Mouse (Mus musculus) large intestine, adult 2 months (tissue): ENCODE data around the gene Pim1. TPM values are rescaled to one million over a fixed set of nuclear protein-coding genes. Genes with fewer than 3 reads are reported as not detected.
A peak's percentile ranks its signal among the peaks of the same experiment; 100 is the strongest.

Experiments used
- DNase-seq: peaks from one replicate; pipeline ENCODE4 v3.0.0-alpha.2; 2012; ENCODE audit warnings: low read depth, low spot score
- WGBS: fragments of 180-500 bp; shearing (Covaris S2); methylation state at CpG from one replicate; pipeline ENCODE4 v1.1.7; 2018; 5-methylcytosine and 5-hydroxymethylcytosine counted together
- polyA plus RNA-seq: library from polyadenylated mRNA; depleted of rRNA; stranded (reverse); fragments of >200 nt; gene quantifications from 2 replicates; pipeline ENCODE4 v1.2.3, GENCODE M21; 2012

Pim1 gene
- polyA plus RNA-seq, 1 experiment = 47.7 TPM

DNA sequence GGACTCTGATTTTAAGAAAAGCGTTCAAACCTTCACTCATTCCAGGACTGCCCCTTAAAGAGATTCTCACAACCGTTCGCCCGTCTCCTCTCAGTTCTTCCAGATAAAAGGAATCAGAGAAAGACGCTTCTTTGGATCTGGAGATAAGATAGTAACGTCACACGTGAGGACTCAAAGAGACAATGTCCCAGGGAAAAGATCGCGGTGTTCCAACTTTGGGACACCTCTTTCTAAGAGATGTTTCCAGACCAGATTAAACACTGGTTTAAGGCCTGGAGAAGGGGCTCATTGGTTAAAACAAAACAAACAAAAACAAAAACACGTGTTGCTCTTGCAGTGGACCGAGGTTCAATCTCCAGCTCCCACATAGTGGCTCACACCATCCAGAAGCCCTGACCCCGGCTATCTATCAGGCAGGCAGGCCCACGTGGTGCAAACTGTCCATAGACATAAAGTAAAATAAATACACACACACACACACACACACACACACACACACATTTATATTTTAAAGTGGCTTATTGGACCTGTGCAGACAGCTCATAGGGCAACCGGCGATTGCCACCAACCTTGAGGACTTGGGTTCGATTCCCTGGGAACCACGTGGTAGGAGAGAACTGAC, 25.9 kb upstream of the Pim1 start:
- no peak for DNase-seq
- 62% methylated on average over 17 of the region's 17 CpGs for WGBS

DNA sequence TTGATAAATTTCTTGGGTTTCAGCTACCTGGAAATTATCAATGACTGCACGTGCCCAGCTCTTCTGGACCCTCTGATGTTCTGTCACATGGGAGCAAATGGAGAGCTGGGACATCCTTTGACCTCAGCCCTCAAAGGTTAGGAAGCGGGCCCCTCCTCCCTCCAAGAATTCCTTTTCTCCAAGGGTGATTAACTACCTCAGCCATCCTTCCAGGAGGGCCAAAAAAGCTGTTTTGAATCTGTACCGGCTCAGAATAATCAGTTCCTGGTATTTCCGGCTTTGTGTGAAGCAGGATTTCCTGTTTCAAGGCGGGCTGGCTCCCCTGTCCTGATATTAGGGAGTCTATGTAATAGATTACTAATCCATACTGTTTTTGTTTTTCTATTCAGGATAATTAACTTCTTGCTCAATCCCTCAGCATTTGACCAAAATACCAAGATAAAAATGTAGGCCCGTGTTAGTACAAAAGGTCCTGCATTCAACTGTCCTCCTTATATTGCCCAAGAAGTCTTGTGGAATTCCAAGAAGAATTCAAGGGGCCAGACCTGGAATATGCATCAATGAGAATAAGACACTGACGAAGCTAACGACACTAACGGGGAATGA, 25.0 kb upstream of the Pim1 start:
- no peak for DNase-seq
- WGBS = 80% methylated on average over 9 of the region's 9 CpGs

DNA sequence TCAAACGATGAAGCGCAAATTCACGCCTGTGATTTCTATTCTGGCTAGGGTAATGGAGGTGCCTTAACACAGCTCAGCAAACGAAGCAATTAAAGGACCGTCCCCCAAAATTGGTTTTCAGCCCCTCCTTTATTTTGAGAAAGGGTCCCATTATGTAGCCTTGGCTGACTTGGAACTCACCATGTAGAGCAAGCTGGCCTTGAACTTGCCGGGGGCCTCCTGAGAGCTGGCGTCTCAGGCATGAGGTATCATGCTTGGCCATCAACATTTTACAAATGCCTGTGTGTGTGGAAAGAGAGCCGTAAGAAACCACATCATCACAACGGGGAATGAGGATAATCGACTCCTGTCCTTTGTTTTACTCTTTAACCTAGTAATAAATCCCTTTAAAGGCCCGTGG, 23.5 kb upstream of the Pim1 start:
- DNase-seq = no peak
- WGBS = 49% methylated on average over 11 of the region's 11 CpGs

DNA sequence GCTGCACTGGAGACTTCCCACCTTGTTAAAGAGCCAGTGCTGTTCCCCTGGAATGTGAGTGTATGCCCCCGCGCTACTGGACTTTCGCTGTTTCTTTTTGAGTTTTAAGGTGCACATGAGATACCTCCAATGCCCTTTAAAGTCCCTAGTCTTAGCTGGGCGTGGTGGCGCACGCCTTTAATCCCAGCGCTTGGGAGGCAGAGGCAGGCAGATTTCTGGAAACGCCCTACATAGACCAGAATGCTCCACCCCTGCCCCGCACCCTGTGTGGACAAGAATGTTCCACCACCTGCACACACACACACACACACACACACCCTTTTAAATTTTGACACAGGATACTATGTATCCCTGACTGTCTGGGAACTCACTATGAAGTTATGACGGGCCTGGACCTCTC, 17.1 kb upstream of the Pim1 start:
- WGBS = 95% methylated on average over 10 of the region's 10 CpGs

DNA sequence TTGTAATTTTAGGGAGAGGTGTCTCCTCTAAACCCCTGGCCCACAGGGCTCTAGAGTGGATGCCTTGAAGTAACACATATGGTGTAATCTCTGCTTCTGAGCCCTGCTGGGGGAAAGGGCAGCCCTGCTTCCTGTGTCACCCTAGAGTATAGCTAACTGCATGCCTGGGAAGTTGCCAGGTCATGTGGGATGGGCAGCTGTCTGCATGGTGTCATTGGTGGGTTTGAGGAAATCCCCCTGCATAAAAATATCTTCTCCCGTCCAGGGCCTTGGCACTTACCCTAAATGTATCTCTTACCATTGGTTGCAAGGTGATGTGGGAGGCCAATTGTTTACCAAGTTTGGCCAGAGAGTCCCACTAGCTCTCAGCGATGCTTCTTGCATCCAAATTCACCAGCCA, 16.5 kb upstream of the Pim1 start:
- no peak for DNase-seq
- 83% methylated on average over 2 of the region's 2 CpGs for WGBS

More for the DNA sequence above, 17.1 kb upstream of the Pim1 start:
- DNase-seq = no peak

DNA sequence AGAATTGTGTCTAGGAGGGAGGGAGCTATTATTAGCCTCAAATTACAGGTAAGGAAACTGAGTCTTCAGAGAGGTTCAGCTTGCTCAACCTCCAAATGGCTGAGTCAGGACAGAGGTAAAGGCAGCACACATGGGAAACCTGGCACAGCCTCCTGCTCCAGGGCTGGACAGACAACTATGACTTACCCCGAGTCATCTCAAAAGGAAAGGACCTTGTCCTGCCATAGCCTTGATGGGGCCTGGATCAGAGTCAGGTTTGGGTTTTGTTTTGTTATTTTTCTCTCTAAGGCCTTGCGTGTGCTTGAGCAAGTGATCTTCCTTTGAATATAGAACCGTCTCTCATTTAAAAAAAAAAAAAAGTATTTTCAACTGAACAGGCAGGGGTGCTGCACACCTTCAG, 15.4 kb upstream of the Pim1 start:
- no peak for DNase-seq
- WGBS = 93% methylated on average over 3 of the region's 3 CpGs

DNA sequence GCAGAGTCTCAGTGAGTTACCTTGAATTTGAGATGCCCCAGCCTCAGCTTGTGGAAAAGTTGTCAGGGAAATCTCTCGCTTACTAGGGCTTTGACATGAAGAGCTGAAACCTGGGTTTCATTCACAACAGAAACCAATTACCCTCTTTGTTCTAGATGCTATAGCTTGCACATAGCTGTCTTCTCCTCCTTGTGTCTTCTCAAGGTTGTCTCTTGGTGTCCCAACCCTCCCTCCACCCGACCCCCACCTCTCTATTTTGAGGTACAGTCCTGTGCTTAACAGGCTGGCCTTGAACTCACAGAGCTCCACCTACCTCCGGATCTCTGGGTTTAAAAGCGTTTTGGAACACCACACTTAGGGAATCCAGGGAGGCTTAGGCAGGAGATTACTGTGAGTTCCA, 14.1 kb upstream of the Pim1 start:
- DNase-seq = no peak
- WGBS = 76% methylated on average over 4 of the region's 4 CpGs

DNA sequence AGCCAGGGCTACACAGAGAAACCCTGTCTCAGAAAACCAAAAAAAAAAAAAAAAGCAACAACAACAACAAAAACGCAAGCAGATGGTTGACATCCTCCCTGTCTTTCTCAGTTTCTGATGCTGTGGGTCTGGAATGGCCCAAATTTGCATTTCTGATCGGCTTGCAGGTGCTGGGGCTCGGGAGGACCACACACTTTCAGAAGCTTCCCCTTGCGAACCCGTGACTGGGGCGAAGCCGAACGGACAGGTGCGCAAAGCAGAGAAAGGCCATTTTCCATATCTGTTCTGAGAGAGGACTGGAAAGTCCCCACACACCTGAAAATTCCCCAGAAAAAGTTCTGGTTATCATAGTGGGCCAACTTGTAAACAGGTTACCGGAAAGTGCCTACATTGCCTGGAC, 13.2 kb upstream of the Pim1 start:
- DNase-seq = no peak
- WGBS = 94% methylated on average over 10 of the region's 10 CpGs

DNA sequence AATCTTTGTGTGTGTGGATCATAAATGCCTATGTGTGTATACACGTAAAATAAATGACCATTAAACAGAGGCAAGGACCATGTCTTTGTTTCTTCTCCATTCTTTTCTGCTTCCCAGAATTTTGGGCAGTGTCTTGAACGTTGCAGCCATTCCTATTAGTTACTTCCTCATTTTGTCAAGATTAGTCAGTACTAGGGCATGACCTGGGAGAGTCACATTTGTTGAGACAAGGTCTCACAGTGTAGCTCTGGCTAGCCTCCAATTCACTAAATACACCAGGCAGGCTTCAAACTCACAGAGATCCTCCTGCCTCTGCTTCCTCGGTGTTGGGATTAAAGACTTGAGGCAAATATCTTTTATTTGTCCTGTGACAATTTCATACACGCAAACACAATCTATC, 12.3 kb upstream of the Pim1 start:
- DNase-seq = no peak
- 61% methylated on average over 4 of the region's 4 CpGs for WGBS

DNA sequence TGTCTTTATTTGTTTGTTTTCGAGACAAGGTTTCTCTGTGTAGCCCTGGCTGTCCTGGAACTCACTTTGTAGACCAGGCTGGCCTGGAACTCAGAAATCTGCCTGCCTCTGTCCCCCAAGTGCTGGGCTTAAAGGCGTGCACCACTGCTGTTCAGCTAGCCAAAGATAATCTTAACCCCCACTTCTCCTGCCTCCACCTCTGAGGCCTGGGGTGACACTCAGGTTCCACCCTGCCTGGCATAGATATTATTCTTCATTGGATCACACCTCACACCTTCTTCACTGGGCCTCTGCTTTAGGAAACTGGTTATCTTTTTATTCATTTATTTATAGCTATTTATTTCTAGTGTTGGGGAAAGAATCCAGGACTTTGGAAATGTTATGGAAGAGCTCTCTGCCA, 10.3 kb upstream of the Pim1 start:
- 83% methylated on average over 2 of the region's 2 CpGs for WGBS

DNA sequence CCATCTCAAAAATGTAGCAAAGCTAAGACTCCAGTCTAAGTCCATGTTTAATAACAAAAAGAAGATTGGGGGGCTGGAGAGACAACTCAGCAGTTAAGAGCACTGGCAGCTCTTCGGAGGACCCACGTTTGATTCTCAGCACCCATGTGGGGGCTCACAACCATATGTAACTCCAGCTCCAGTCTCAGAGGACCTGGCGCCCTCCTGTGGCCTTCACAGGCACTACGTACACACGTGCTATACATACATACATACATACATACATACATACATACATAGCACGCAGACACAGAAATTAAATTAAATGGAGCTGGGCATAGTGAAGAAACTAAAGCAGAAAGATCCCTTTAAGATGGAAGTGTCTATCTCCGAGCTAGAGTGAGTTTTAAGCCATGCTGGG, 7.9 kb upstream of the Pim1 start:
- 96% methylated on average over 7 of the region's 7 CpGs for WGBS

More for the DNA sequence above, 10.3 kb upstream of the Pim1 start:
- DNase-seq = no peak

DNA sequence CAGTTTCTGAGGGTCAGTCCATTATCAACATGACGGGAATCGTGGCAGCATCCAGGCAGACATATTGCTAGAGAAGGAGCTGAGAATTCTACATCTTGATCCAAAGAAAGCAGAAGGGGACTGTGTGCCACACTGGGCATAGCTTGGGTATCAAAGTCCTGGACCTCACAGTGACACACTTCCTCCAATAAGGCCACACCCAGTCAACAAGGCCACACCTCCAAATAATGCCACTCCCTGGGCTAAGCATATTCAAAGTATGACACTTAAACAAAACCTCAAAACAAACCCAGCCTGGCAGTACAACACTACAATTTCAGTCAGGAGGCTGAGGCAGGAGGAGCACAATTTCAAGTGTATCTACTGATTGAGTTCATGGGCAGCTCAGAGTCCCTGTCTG, 7.3 kb upstream of the Pim1 start:
- DNase-seq = no peak
- WGBS = 100% methylated on average over 2 of the region's 2 CpGs

More for the DNA sequence above, 7.9 kb upstream of the Pim1 start:
- no peak for DNase-seq

DNA sequence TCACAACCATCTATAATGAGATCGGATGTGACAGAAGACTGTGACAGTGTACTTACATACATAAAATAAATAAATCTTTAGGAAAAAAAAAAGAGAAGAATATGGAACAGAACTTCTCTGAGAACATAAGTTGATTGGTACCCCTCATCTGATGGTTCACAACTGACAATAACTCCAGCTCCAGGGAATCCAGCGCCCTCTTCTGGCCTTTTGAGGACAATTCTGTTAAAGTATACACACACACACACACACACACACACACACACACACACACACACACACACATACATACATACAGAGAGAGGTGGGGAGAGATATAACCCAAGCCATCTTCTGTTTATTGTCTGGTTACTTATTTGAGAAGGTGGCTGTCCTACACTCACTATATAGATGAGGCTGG, 6.1 kb upstream of the Pim1 start:
- DNase-seq = no peak
- 92% methylated on average over 2 of the region's 2 CpGs for WGBS

DNA sequence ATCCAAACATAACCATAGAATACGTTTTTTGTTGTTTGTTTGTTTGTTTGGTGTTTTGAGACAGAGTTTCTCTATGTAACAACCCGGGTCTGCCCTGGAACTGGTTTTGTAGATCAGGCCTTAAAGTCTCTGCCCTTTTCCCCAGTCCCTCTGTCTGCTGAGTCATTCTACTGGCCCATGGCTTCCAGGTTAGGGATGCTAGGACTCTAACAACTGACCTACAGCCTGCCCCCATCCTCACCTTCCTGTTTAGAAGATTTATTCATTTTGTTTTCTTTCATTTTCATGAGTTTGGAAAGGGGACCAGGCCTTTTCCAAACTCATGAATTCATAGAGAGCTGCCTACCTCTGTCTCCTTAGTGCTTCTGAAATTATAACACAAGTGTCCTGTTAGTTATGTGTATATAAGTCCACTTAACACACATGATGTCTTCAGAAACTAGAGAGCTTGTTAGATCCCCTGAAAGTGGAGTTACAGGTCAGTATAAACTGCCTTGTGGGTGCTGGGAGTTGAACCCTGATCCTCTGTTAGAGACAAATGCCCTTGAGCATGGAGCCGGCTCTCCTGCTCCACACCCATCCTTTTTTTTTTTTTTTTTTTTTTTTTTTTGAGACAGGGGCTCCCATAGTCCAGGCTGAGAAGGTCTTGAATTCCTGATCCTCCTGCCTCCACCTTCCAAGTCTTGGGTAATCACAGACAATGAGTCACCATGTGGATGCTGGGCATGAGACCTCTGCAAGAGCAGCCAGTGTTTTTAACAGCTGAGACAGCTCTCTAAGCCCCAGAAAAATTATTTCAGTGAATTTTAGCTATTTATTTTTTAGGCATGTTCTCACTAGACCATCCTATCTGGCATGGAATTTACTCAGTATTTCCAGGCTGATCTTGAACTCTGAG, 5.0 kb upstream of the Pim1 start:
- no peak for DNase-seq
- 62% methylated on average over 3 of the region's 3 CpGs for WGBS

DNA sequence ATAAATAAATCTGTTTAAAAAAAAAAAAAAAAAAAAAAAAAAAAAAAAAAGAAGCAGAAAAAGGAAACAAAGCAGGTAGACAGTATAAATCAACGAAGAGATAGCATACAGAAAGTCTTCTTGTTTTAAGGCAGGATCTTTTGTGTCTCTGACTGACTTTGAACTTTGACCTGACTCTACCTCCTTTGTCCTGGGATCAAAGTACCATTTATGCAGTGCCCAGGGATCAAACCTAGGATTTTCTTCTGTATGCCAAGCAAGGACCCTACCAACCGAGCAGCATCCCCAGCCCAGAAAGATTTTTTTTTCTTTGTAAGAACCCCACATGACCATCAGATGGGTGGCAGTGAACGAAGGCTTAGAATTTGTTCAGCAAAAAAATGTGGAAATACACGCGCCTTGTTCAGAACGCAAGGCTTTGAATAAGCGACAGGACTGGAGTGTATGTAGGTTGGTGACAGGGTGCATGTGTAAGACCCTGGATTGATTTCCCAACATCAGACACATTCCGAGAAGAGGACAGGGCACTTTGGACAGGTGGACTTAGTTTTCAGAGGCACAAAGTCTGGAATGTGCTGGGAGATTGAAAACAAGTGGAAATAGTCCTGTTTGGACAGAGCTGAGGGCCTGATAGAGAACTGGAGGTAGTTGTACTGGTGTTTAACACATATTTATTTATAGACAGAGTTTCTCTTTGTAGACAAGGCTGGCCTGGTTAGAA, 2.1 kb upstream of the Pim1 start:
- 92% methylated on average over 8 of the region's 8 CpGs for WGBS
- DNase-seq = no peak

DNA sequence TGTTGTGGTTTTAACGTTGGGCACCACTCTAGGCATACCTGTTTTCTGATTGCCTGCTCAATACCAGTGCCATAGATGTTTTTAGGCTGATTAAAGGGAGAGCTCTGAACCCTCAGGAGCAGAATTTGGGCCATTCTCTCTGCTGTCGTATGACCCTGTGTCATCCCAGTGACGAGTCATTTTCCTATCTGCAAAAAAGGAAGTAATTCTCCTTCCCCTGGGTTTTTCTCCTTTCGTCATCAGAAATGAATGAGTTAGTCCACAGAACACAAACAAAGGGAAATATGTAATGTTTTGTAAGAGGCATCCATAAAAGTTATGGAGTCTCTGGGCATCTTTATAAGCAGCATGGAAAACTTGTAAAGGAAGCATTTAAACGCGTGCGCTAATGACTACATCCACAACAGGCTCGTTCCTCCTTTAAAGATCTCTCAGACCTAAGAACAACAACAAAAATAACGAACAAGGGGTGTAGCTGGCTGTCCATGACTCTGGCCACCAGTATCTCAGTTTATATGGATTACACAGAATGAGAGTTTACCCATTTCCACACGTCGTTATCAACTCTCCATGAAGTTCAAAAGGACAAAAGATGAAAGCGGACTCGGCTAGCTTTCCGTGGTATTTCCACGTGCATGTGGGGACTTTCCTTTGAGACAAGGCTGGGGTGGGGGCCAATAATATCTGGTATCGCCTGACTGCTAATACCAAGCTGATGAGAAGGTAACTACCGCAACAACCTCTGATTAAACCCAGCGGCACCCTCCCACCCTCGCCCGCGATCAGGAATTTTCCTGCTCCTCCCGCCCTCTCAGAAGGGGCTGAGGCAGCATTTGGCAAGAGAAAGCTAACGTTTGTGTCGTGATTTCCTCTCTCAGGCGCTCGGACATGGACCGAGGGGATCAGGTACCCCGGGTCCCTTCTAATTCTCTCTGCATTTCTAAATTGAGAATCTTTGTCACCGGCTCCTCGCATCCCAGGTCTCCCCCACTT, 1.3 kb upstream of the Pim1 start:
- DNase-seq = no peak
- 4% methylated on average over 30 of the region's 30 CpGs for WGBS

DNA sequence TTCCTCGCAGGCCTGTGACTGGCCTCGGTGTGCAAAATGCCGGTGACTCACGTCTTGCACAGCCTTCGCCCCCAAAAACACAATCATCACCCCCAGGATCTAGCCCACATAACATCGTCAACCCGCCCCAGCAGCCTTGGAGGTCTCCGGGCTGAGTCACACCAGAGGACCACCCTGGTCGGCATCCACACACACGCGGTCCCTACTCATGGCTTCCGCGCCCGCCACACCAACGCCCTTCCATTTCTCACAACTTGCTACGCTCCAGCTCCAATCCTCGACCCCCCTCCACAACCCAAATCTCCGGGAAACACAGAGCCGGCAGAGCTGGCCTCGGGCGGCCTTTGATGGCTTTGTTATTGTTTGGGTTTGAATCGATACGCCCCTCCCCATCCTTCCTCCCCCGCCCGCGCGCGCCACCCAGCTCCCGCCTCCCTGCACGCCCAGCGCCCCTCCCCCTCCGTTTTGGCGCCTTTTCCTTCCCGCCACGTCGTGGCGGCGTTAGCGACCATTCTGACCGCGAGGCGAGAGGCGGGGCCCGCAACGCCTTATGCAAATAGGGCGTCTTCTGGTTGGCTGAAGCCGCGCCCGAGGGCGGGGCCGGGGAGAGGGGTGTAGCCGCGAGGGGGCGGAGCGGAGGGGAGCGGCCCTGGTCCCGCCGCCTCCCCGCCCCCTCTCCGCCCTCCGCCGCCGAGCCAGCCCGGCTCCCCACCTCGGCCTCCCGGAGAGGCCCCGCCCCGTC, 411 bp upstream of the Pim1 start:
- under 1% methylated on average over 60 of the region's 68 CpGs for WGBS
- DNase-seq = peak; percentile 90

DNA sequence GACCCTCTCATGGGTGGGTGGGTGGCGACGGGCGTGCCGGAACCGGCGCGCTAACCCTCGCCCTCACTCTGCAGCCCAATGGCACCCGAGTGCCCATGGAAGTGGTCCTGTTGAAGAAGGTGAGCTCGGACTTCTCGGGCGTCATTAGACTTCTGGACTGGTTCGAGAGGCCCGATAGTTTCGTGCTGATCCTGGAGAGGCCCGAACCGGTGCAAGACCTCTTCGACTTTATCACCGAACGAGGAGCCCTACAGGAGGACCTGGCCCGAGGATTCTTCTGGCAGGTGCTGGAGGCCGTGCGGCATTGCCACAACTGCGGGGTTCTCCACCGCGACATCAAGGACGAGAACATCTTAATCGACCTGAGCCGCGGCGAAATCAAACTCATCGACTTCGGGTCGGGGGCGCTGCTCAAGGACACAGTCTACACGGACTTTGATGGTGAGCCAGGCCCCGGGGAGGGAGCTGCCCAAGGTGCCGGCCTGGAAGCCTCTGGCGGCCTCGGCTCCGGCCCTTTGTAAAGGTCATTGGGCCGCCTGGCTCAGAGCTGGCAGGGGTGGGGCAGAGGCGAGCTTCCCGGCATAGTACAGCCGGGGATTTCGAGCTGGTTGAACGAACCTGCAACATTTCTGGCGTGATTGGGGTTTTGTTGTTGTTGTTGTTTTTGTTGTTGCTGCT, 1.2 kb downstream of the Pim1 start:
- no peak for DNase-seq
- WGBS = under 1% methylated on average over 48 of the region's 48 CpGs
